Comparison of ENCODE assay signal across 7 mouse cellular contexts in genomic region chr5:104508195-104508891, GRCm38 (mm10). TPM values are rescaled to one million over a fixed set of nuclear protein-coding genes. Genes with fewer than 3 reads are reported as not detected.
DNase-seq lines count a peak whose midpoint lies in the region; ATAC-seq lines count a peak whose summit lies in the region.

Gene BC005561 (plus strand): TSS chr5:104508352.

- ATAC-seq in intestine, embryonic 15.5 days: peak; percentile 96

- peak within 1 kb of the TSS; percentile 65 for H3K4me2 ChIP-seq in intestine, embryonic 15.5 days (replicated peaks)

- H3K4me1 ChIP-seq in intestine, embryonic 15.5 days (replicated peaks): no peaks in the 10 kb centered on the region
- H3K4me1 ChIP-seq in midbrain, embryonic 10.5 days: peaks cover 10% of the 10 kb centered on the region

- H3K36me3 ChIP-seq in intestine, embryonic 15.5 days: peaks cover 7% of the 10 kb centered on the region
- peaks cover 67% of the 10 kb centered on the region for H3K36me3 ChIP-seq in midbrain, embryonic 10.5 days

- intact Hi-C loops in left cerebral cortex, postnatal 25 days (cut with DNase I): no loop called here

- peak within 1 kb of the TSS; percentile 93 for H3K27ac ChIP-seq in intestine, embryonic 15.5 days
- H3K27ac ChIP-seq in midbrain, embryonic 10.5 days (replicated peaks): peak within 1 kb of the TSS; percentile 97

- under 1% methylated on average over 79 of the region's 83 CpGs for WGBS in intestine, embryonic 15.5 days
- WGBS in midbrain, embryonic 10.5 days: under 1% methylated on average over 79 of the region's 83 CpGs

- H3K27me3 ChIP-seq in intestine, embryonic 15.5 days (replicated peaks): no peaks in the 10 kb centered on the region
- no peaks in the 10 kb centered on the region for H3K27me3 ChIP-seq in midbrain, embryonic 10.5 days (ENCODE audit: low read depth, poor library complexity, severe bottlenecking)

- no peaks in the 10 kb centered on the region for H3K9me3 ChIP-seq in intestine, embryonic 15.5 days
- peaks cover 25% of the 10 kb centered on the region for H3K9me3 ChIP-seq in midbrain, embryonic 10.5 days (replicated peaks)

- peak within 1 kb of the TSS; percentile 89 for H3K9ac ChIP-seq in intestine, embryonic 15.5 days

- peak within 1 kb of the TSS; percentile 83 for H3K4me3 ChIP-seq in intestine, embryonic 15.5 days (replicated peaks)
- peak within 1 kb of the TSS; percentile 78 for H3K4me3 ChIP-seq in midbrain, embryonic 10.5 days

- peak; percentile 89 to 96 for DNase-seq in adrenal gland, adult (ENCODE audit: inconsistent age in 2 of 2, low spot score in 1 of 2)
- peak; percentile 91 for DNase-seq in embryo, embryonic 10.5 days (ENCODE audit: low spot score)
- peak; percentile 77 for DNase-seq in gastrocnemius, postnatal 25 days
- peak; percentile 86 to 89 for DNase-seq in left cerebral cortex, postnatal 25 days (ENCODE audit: low spot score in 2 of 2)
- DNase-seq in midbrain, embryonic 10.5 days (ENCODE audit: low spot score): peak; percentile 91
- peak; percentile 85 for DNase-seq in right cerebral cortex, postnatal 4 days

RNA-seq across cellular contexts. Expression of gene BC005561, which starts in this region (rescaled TPM):
- 1 to 10 TPM; 3.7 to 4.7 TPM for total RNA-seq in gastrocnemius, postnatal 25 days (2021)
- polyA plus RNA-seq in intestine, embryonic 15.5 days (2015; fragmentation: Nextera tagmentation; extraction: Ambion mirVana): 9.1 and 9.4 TPM in 2 replicates
- 10 to 100 TPM; 13.8 to 15.3 TPM for total RNA-seq in left cerebral cortex, postnatal 25 days (2021)
- 14.0 and 14.1 TPM in 2 replicates for polyA plus RNA-seq in midbrain, embryonic 10.5 days (2016; fragmentation: Nextera tagmentation; extraction: Ambion mirVana)

Comparison
In these comparisons a context has a peak if more than half of its experiments do, and no peak if none do; other contexts are left out.
1. Peak in every context shown above with its lines: DNase-seq, ATAC-seq, H3K4me3 ChIP-seq and H3K27ac ChIP-seq.